Mouse (Mus musculus) gastrocnemius, postnatal 14 days (tissue): ENCODE measurements around the gene 1700010B08Rik. TPM values are rescaled to one million over a fixed set of nuclear protein-coding genes. Genes with fewer than 3 reads are reported as not detected.

Experiments
- DNase-seq: peaks from one replicate; pipeline ENCODE4 v3.0.0; 2021; ENCODE audit warnings: mixed read lengths
- intact Hi-C: fragments of 180-260 bp; cut with DNase I; formaldehyde crosslinking; loops from one replicate; pipeline ENCODE4 v1.15.1; 2025; ENCODE audit warnings: low total_unique reads
- total RNA-seq, 2 experiments: library from RNA; stranded (reverse); gene quantifications; 2 replicates each; pipeline ENCODE4 v1.2.3; 2021

Gene 1700010B08Rik
- total RNA-seq, 2 experiments from 2014 or later: not detected

DNA sequence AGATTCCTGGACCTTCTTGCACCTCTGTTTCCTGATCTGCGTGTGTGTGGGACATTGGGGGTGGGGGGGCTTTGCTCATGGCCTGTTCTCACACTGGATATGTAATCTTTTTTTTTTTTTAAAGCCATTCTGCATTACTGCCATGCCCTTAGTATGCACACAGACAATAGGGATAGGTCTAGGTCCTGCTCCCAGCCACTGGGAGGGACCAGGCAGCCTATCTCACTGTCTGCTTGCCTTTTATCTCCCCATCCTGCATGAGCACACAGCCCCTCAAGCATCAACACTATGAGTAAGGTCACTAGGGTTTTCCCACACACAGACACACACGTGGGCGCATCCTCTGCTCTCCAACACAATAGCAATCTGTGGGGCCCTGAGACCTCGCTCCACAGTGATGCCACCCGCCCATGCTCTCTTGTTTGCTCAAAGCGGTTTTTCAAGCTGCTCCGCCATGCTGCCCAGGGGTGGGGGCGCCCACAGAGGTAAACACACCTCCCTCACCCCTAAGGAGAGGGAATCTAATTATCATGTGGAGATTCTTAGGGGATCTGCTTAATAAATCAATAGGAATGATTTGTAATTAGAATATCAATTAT is 4.5 kb upstream of the 1700010B08Rik start:
- no peak for DNase-seq
- intact Hi-C loops: no loop called here

DNA sequence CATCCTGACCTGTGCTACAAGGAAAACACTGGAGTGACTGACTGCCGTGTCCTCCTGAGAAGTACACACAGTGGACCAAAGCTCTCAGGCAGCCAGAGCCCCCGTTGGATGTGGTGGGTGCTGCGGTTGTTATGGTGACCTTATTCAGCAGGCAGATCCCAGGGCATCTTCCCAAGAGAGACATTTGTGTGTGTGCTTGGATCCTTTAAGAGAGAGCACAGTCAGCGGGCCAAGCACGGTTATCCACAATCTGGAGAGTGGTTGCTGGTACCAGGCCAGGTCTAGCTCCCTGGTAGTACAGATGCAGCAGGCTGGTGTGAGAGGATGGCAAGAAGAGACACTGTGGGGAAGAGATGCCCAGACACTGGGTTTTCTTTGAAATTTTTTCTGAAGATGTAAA is 2.2 kb upstream of the 1700010B08Rik start:
- intact Hi-C loops: no loop called here
- no peak for DNase-seq

DNA sequence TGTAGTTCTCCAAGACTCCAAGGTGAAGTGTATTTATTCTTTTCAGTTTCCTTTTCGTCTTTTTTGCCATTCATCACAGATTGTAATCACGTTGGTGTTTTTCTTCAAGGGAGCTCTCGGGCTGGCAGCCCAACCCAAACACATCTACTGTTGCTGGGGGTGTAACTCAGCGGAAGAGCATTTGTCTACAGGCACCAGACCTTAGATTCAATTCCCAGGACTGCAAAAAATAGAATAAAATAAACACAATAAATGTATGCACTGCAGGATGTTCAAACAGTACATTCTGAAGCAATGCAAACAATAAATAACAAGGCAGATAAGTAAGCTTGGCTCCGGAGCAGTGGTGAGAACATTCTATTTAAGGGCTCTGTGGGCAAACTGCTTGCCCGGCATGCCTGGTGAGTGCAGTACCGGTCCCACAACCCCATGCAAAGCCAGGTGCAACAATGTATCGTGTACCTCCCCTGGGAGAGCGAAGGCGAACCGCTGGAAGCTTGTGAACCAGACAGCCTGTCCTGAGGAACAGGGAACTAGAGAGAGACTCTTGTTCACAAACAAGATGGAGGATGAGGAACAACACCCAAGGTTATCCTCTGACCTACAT is 3.1 kb downstream of the 1700010B08Rik start:
- intact Hi-C loops: no loop called here
- no peak for DNase-seq

DNA sequence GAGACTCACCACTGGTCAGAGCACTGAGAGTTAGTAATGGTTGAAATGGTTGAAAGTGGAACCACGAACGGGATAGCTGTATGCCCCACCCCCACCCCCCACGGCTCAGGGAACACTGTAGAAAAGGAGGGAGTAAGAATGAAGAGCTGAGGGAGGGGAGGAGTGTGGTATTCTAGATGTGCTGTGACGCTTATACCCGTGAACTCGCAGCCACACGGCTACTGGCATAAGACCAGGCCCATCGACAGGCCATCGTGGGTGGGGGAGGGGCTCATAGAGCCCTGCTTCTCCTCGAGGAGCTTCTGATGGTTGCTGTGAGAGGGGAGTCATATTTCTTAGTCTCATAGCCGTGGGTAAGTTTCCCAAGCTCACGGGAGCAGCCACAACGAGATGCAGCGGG is 5.2 kb downstream of the 1700010B08Rik start:
- intact Hi-C loops: no loop called here
- no peak for DNase-seq

DNA sequence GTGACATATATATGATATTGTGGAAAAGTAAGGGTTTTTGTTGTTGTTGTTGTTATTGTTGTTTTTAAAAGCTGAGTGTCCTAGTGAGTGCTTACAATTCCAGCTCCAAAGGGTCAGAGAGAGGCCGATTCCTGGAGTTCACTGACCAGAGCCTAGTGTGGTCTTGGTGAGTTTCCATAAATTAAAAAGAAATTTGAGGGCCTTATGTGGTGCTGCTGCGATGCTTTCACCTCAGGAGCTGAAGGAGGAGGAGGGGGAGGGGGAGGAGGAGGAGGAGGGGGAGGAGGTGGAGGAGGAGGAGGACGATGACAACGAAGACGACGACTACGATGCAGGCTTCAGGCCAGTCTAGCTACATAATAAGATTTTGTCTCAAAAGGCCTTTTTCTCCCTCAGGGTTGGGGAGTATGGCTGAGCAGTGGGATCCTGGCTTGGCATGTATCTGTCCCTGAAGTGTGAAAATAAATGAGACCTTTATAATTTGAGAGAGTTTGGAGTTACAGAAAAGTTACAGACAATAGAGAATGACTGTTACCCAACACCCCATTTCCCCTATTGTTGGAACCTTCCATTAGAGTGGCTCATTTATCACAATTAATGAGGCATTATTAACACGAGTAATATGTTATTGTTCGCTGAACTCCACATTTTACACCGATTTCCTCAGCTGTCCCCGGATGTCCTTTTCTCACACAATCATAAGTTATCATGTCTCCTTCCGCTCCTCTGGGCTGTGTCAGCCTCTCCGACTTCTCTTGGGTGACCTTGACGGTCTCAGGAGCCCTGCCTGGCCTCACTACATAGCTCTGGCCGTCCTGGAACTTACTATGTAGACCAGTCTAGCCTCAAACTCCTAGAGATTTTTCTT is 6.0 kb downstream of the 1700010B08Rik start:
- intact Hi-C loops: no loop called here
- no peak for DNase-seq

DNA sequence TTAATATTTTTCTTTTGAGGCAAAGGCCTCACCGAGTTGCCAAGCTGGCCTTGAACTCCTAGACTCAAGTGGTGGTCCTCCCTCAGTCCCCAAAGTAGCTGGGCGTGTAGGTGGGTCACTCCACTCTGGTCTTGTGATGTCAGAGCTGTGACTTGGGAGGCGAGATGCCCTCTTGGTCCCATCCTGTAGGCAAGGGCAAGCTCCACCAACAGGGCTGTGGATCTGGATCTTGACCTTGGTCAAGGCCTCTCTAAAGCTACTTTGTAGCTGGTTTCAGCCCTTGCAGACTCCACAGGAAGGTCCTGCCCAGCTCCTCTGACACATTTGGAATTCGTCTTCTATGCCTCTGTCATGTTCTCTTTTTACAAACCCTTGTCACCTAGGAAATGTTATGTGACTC is 6.6 kb downstream of the 1700010B08Rik start:
- DNase-seq: no peak
- intact Hi-C loops: no loop called here

DNA sequence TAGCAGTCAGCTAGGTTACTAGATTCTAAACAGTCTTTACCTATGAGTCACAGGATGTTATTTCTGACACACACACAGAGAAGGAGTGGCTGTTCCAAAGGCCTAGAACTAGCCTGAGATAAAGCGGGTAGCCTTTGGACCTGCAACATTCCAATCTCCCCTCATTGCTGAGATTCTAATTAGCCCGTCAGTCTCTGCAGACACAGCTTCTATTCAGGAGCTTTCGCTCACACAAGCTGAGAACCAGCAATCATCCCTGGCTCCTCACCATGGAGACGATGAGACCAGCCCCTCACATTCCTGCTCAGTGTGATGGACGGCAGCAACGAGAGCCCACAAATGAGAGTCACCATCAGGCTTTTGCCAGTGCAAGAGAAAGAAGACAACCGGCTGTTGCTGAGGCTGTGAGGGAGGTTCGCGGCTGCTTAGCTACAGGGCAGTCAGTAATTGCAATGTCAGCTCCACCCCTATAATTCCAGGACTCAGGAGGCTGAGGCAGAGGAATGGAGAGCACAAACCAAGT is 11.3 kb downstream of the 1700010B08Rik start:
- no peak for DNase-seq
- intact Hi-C loops: loop anchor here (10.0 kb wide), 1 partner anchor 136 kb away; no protein-coding TSS in a partner anchor

DNA sequence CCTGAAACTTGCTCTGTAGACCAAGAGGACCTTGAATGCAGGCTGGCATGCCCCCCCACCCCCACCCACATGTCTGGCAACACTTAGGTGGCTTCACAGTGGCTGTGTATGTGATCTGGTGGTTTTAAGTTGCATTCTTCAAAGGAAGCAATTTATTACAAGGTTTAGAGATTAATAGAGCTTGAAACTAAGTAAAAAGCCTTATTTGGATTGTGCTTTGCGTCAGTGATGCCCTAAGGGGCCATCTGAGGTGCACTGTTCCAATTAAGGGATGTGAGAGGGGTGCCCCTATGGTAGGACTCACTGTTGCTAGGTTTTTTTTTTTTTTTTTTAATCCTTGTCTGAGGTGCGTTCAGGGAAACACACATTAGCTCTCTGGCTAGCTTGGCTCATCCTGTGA is 15.2 kb downstream of the 1700010B08Rik start:
- intact Hi-C loops: loop anchor here (10.0 kb wide), 1 partner anchor 140 kb away; no protein-coding TSS in a partner anchor

DNA sequence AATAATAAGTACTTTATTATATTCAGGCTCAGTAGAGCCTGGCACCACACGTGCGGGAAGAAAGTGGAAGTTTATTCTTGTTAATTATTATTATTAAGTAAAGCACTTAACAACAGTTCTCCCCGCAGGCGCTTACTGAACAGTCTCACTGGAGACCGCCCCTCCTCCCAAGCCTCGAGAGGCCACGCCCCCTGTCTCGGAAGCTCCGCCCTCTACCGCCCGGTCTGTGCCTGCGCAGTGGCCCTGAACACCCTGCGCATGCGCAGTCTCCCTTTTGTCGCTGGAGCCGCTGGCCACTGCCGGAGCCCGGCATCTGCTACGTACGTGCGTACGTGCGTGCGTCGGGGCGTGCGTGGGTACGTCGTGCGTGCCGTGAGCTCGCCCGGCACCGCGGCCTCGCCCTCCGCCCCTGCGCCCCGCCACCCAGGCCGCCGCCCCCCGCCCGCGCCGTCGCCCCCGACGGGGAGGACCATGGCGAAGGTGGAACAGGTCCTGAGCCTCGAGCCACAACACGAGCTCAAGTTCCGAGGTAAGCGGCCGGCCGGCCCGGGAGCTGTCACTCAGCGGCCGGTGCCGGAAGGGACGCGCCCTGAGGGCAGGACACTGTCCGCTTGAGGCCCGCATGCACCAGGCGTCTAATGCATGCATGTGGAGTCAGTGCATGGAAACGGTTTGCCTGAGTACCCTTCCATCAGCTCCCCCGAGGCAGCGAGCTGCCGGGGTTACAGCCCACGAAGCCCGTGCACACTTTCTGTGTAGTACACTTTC is 18.2 kb downstream of the 1700010B08Rik start, which contains the start of gene Vapb:
Vapb (plus strand) TSS at position 290 of the 768 bp plus-strand sequence.
- intact Hi-C loops: loop anchor here (10.0 kb wide), 1 partner anchor 143 kb away; no protein-coding TSS in a partner anchor
- DNase-seq: peak; percentile 100

More for the DNA sequence above, 15.2 kb downstream of the 1700010B08Rik start:
- no peak for DNase-seq

DNA sequence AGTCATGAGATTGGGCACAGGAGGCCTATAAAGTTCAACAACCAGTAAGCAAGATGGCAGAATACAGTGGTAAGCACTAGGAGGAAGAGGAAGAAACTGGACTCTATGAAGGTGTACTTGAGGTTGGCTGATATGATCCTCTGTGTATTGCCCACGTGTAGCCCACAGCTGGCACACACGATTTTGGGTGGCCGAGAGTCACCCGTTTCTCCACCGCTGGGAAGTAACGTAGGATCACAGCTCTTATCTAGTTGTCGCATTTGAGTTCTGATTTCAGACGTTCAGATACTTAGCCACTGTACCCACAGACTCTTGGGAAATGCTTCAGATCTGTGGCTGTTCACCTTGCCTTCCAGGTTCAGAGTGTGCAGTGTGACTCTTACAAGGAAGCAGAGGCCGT is 19.0 kb downstream of the 1700010B08Rik start:
- DNase-seq: no peak
- intact Hi-C loops: loop anchor here (10.0 kb wide), 1 partner anchor 143 kb away; no protein-coding TSS in a partner anchor

DNA sequence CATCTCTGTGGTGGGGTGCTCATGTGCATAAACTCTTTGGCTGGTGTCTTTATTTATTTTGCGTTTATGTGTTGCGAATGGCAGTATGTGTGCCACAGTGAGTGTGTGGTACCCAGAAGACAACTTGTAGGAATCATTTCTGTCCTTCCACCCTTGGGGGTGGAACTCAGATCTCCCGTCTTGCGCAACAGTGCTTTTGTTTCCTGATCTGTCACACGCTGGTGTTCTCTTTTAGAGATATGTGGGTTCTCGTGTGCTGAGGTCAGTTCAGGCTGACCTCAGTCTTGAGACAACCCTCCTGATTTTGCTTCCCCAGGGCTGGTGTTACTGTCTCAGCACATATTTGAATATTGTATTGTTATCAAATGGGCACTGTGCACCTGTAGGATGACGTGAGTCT is 19.9 kb downstream of the 1700010B08Rik start:
- DNase-seq: no peak
- intact Hi-C loops: loop anchor here (10.0 kb wide), 1 partner anchor 144 kb away; no protein-coding TSS in a partner anchor

DNA sequence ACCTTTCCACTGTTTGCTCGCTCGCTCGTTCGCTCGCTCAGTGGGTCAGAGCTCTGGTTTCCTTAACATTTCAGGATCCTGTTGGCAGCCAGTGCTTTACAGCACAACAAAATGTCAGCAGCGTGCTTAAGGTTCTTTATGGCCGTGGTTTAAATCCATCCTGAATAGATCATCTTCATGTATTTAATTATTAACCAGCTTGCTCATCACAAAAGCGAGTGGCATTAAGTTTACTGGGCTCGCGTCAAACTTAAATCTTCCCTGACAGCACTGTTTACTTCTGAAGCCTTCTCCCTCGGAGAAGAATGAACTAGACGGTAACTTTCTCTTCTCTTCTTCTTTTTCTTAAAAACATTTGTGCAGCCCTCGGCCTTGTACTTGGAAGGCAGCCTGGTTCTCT is 22.9 kb downstream of the 1700010B08Rik start:
- intact Hi-C loops: no loop called here
- DNase-seq: no peak

DNA sequence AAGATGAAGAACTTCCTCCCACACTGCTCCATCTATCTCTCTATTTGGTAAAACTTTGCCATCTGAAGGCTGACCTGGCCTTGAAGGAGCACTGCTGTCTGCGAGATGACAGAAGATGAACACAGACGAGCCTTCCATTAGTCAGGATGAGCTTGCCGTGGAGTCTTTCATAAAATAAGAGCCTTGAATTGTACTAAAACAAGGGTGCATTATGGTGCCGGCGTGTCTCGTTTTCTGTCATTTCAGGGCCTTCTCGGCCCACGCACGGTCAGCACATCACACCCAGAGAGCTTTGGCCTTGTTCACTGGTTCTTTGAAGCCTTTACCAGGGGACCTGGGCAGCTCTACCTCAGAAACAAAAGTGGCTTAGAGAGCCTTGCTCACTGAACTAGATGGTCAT is 23.5 kb downstream of the 1700010B08Rik start:
- DNase-seq: no peak
- intact Hi-C loops: no loop called here

DNA sequence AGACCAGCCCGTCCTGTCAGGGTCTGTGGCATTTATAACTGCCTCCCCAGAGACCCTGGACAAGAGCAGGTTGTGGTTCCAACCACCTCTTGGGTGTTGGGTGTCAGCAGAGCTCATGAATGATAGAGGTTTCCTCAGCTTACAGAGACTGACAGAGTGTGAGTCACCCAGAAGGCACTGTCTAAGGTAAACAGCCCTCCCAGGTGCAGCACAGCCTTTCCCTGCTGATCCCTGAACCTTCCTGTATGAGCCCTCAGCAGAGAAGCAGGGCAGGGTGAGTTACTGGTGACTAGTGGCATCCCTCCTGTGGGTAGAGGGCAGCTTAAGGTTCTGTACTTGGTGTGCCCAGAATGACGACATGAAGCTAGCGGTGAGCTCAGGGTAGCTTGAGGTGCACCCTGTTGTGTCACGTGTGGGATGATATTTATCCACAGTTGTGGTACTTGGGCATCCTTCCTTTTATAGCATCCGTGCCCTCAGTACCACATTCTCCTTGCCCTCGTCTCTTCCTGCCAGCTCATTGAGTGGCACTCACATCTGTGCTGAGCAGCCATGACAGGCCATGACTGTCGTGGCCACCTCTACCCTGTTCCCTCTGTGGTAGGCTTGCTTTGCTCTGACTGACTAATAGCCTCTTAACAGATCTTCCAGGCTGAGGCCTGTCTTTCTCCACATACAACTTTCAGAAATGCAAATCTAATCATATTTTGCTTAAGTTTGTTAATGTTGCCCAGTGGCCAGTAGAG is 25.0 kb downstream of the 1700010B08Rik start:
- no peak for DNase-seq
- intact Hi-C loops: no loop called here

DNA sequence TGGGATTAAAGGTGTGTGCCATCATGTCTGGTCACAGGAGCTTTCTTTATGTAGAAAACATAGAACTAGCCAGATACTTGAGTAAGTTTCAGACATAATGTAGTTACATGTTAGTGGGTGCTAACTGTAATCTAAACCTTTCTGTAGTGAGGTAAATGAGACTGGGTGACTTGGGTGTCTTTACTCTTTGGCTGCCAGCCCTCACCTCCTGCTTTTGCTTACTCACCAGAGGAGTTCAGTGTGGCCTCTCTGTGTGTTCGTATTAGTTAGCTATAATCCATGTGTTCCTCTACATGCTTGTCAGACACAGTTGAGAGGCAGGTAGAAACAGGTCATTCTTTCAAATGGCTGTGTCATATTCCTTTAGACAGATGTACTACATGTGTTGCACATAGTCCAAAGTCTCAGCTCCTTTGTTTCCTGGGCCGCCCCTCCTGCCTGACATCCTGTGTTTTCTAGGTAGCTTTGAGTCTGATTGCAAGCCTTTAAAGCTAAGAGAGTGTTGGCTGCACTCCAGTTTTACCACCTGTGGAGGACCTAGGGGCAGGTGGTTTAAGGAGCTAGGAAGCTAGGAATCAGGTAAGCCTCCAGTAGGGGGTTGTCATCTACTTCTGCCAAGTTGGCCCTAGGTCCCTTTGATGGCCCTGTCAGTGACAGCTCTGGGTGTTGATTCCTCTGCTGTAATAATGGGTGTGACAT is 29.9 kb downstream of the 1700010B08Rik start:
- intact Hi-C loops: no loop called here
- no peak for DNase-seq

DNA sequence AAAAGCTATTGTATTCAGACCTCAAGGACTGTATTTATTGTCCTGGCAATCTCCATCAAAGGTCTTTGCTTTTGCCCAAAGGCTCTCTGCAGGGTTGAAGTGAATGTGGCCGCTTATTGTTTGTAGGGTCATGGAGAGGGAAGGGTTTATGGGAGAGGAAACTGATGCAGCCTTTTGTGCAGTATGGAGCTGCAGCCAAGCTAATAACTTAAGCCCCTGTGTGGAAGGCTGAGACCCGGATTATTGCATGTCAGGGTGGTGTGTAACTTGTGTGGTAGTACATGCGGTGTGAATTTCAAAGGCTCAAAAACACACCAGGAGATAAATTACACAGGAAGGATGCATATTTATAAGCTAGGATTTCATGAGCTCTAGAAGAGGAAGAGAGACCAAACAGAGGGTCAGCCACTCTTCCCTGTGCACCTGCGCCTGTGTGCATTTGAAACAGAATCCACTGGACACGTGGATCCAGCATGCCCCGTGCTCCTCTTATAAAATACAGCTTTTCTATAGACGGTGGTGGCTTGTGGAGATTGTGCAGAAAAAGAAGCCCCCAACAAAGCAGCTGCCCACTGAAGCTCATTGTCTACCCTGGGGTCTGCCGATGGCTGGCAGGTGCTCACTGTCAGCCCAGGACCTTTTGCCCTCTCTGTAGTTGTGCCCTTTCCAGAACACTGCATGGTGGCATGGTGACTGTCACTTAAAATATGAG is 36.4 kb downstream of the 1700010B08Rik start:
- DNase-seq: no peak
- intact Hi-C loops: no loop called here

DNA sequence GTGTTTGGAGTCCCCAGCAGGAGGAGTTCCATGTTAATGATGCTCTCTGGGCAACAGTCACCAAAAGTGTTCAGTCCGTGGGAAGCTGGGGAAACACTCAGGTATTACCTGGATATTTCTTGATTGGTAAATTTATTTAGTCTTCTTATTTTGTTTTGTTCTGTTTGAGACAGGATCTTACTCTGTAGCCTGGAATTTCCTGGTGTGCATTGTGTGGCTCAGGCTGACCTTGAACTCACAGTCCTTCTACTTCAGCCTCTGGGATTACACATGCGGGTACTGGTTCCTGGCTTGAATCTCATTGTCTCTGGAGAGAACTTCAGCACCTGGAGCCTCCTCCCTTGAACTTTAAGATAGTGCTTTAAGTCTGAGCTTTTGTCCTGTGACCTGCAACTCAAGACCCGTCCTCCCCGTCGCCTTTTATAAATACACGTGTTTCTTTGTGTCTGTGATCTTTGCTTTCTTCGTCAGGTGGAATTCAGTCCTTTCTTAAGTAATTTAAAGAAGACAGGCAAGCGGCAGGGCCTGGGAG is 38.5 kb downstream of the 1700010B08Rik start:
- no peak for DNase-seq
- intact Hi-C loops: no loop called here
